8 mouse cellular contexts compared by ENCODE assay signal in genomic region chr8:57426074-57426473, GRCm38 (mm10). TPM values are rescaled to one million over a fixed set of nuclear protein-coding genes. Genes with fewer than 3 reads are reported as not detected.
DNase-seq lines count a peak whose midpoint lies in the region.

No protein-coding gene starts in this region.

- peak; percentile 43 for DNase-seq in adrenal gland, postnatal 10 days
- no peak for DNase-seq in adrenal gland, postnatal 25 days
- DNase-seq in kidney, postnatal 14 days = peak; percentile 37
- DNase-seq in kidney, adult 11 months = no peak
- DNase-seq in 3T3-L1 (ENCODE audit: low read depth, low spot score) = peak; percentile 76
- peak; percentile 56 to 76 for DNase-seq in heart, postnatal 10 days
- no peak for DNase-seq in gastrocnemius, postnatal 25 days
- DNase-seq in cerebellum, adult 8-10 months = no peak

- intact Hi-C loops in heart, postnatal 10 days (cut with DNase I) = loop anchor here (1.0 to 10.0 kb wide), 5 partner anchors 72 to 901 kb away; no protein-coding TSS in a partner anchor

RNA-seq across cellular contexts. Expression of gene Scrg1, which starts 29.6 kb away (rescaled TPM):
- 1 to 10 TPM in 1 of 2 experiments, under 1 TPM in 1; 0.45 to 1.2 TPM for total RNA-seq in adrenal gland, postnatal 10 days (2021)
- not detected in 2 replicates for total RNA-seq in adrenal gland, postnatal 25 days (2021)
- not detected for total RNA-seq in heart, postnatal 10 days (2021)
- total RNA-seq in gastrocnemius, postnatal 25 days (2021) = not detected

Comparison
In these comparisons a context has a peak if more than half of its experiments do, and no peak if none do; other contexts are left out.
1. DNase-seq: peak in adrenal gland, postnatal 10 days (single experiment), kidney, postnatal 14 days (single experiment), 3T3-L1 (single experiment) and heart, postnatal 10 days (2 of 2); none in adrenal gland, postnatal 25 days (single experiment), kidney, adult 11 months (single experiment), gastrocnemius, postnatal 25 days (single experiment) and cerebellum, adult 8-10 months (single experiment).